8 mouse cellular contexts compared by ENCODE assay signal in genomic region chr10:80115944-80116335, GRCm38 (mm10). TPM values are rescaled to one million over a fixed set of nuclear protein-coding genes. Genes with fewer than 3 reads are reported as not detected.
DNase-seq lines count a peak whose midpoint lies in the region; ATAC-seq and TF ChIP-seq lines count a peak whose summit lies in the region.

No protein-coding gene starts in this region.

- intact Hi-C loops in heart, postnatal 36 days (cut with DNase I): loop anchor here (1.0 to 2.0 kb wide), 4 partner anchors 49 to 155 kb away; partner anchors contain the start of genes Cirbp and Wdr18

- H3K9me3 ChIP-seq in heart, postnatal 0 days (replicated peaks; ENCODE audit: control insufficient read depth, low read length): no peaks in the 10 kb centered on the region
- no peaks in the 10 kb centered on the region for H3K9me3 ChIP-seq in hindbrain, embryonic 13.5 days
- H3K9me3 ChIP-seq in midbrain, embryonic 12.5 days: no peaks in the 10 kb centered on the region

- no peak for TF ChIP-seq POLR2A in bone marrow, adult 2 months (IDR thresholded peaks at IDR 0.05; ENCODE audit: borderline replicate concordance, control insufficient read depth, low read depth, low read length)

- H3K9ac ChIP-seq in heart, postnatal 0 days (replicated peaks; ENCODE audit: low read depth, low read length): peak overlapping the region; percentile 92
- peak overlapping the region; percentile 93 for H3K9ac ChIP-seq in hindbrain, embryonic 13.5 days
- peak overlapping the region; percentile 82 for H3K9ac ChIP-seq in midbrain, embryonic 12.5 days (replicated peaks)

- H3K4me1 ChIP-seq in heart, postnatal 0 days (ENCODE audit: control insufficient read depth, insufficient read depth): peaks cover 31% of the 10 kb centered on the region
- peaks cover 5% of the 10 kb centered on the region for H3K4me1 ChIP-seq in bone marrow, adult 2 months (ENCODE audit: control insufficient read depth, insufficient read depth, low read length)
- peaks cover 45% of the 10 kb centered on the region for H3K4me1 ChIP-seq in hindbrain, embryonic 13.5 days (replicated peaks)
- H3K4me1 ChIP-seq in midbrain, embryonic 12.5 days: peaks cover 33% of the 10 kb centered on the region

- H3K27me3 ChIP-seq in heart, postnatal 0 days (ENCODE audit: control insufficient read depth, insufficient read depth, low read length): no peaks in the 10 kb centered on the region
- no peaks in the 10 kb centered on the region for H3K27me3 ChIP-seq in hindbrain, embryonic 13.5 days
- no peaks in the 10 kb centered on the region for H3K27me3 ChIP-seq in midbrain, embryonic 12.5 days

- TF ChIP-seq CTCF in heart, postnatal 0 days (IDR thresholded peaks at IDR 0.05; ENCODE audit: low read depth): no peak
- TF ChIP-seq CTCF in bone marrow, adult 2 months (IDR thresholded peaks at IDR 0.05; ENCODE audit: control insufficient read depth, insufficient read depth, low read length): no peak

- DNase-seq in heart, postnatal 0 days (ENCODE audit: low spot score): no peak
- no peak for DNase-seq in heart, postnatal 36 days
- no peak for DNase-seq in cerebellum, adult 9-10 months
- no peak for DNase-seq in right cerebral cortex, postnatal 14 days

- H3K36me3 ChIP-seq in heart, postnatal 0 days (replicated peaks; ENCODE audit: control insufficient read depth, insufficient read depth, low read length): peaks cover 3% of the 10 kb centered on the region; the same call in 1 of the 2 replicates
- peaks cover 17% of the 10 kb centered on the region for H3K36me3 ChIP-seq in hindbrain, embryonic 13.5 days
- peaks cover 18% of the 10 kb centered on the region for H3K36me3 ChIP-seq in midbrain, embryonic 12.5 days

- peak overlapping the region; percentile 93 for H3K4me2 ChIP-seq in heart, postnatal 0 days (ENCODE audit: low read depth, low read length)
- H3K4me2 ChIP-seq in hindbrain, embryonic 13.5 days: peak overlapping the region; percentile 96
- H3K4me2 ChIP-seq in midbrain, embryonic 12.5 days (replicated peaks): peak overlapping the region; percentile 98

- peak overlapping the region; percentile 97 for H3K4me3 ChIP-seq in heart, postnatal 0 days (ENCODE audit: low read depth, low read length)
- H3K4me3 ChIP-seq in bone marrow, adult 2 months (replicated peaks; ENCODE audit: control insufficient read depth, low read depth, low read length): peak overlapping the region; percentile 86
- H3K4me3 ChIP-seq in hindbrain, embryonic 13.5 days: peak overlapping the region; percentile 91
- peak overlapping the region; percentile 96 for H3K4me3 ChIP-seq in midbrain, embryonic 12.5 days

- no peak; the same call in 1 of the 2 replicates for TF ChIP-seq EP300 in heart, postnatal 0 days (IDR thresholded peaks at IDR 0.05; ENCODE audit: low read depth)

- no peak for ATAC-seq in heart, postnatal 0 days (ENCODE audit: insufficient read depth, low read depth)
- no peak for ATAC-seq in hindbrain, embryonic 13.5 days (ENCODE audit: low FRiP score)
- no peak for ATAC-seq in midbrain, embryonic 12.5 days (ENCODE audit: low FRiP score, low read depth)
- ATAC-seq in megakaryocyte-erythroid progenitor cell, adult 5-6 weeks (replicated peaks; ENCODE audit: low FRiP score, low TSS enrichment, poor library complexity, severe bottlenecking): no peak

- H3K27ac ChIP-seq in heart, postnatal 0 days (ENCODE audit: low read depth): peak overlapping the region; percentile 90
- peak overlapping the region; percentile 98 for H3K27ac ChIP-seq in bone marrow, adult 2 months (ENCODE audit: control insufficient read depth, insufficient read depth, low read depth, low read length, poor library complexity)
- H3K27ac ChIP-seq in hindbrain, embryonic 13.5 days: peak overlapping the region; percentile 87
- H3K27ac ChIP-seq in midbrain, embryonic 12.5 days (replicated peaks): peak overlapping the region; percentile 67

- under 1% methylated on average over 51 of the region's 63 CpGs for WGBS in heart, postnatal 0 days
- WGBS in bone marrow, adult 2 months: under 1% methylated on average over 63 of the region's 63 CpGs
- under 1% methylated on average over 60 of the region's 63 CpGs for WGBS in hindbrain, embryonic 13.5 days
- WGBS in midbrain, embryonic 12.5 days: under 1% methylated on average over 63 of the region's 63 CpGs

RNA-seq across cellular contexts. Expression of gene Stk11, which starts 0.3 kb away (rescaled TPM):
- 40.3 and 57.4 TPM in 2 replicates for total RNA-seq in heart, postnatal 0 days (2014; rRNA removed; ENCODE audit: low replicate concordance)
- 10.6 and 10.8 TPM in 2 replicates for polyA plus RNA-seq in heart, postnatal 0 days (2015; fragmentation: Nextera tagmentation; extraction: Ambion mirVana)
- total RNA-seq in heart, postnatal 36 days (2021): 100 to 1,000 TPM; 137 to 165 TPM
- polyA plus RNA-seq in bone marrow, adult 2 months (2011; ENCODE audit: insufficient read depth, insufficient read length, low replicate concordance, missing spikeins): 197 and 344 TPM in 2 replicates
- 16.3 and 18.2 TPM in 2 replicates for polyA plus RNA-seq in hindbrain, embryonic 13.5 days (2015; fragmentation: Nextera tagmentation; extraction: Ambion mirVana)
- 16.7 and 20.3 TPM in 2 replicates for polyA plus RNA-seq in midbrain, embryonic 12.5 days (2016; fragmentation: Nextera tagmentation; extraction: Ambion mirVana)
- 152 and 213 TPM in 2 replicates for total RNA-seq in megakaryocyte-erythroid progenitor cell, adult 5-6 weeks (2014; fragmentation: Nextera tagmentation)
- total RNA-seq in megakaryocyte-erythroid progenitor cell, adult 5-6 weeks (2017): 116 and 174 TPM in 2 replicates

RNA-seq across cellular contexts. Expression of gene Sbno2, which starts 10.6 kb away (rescaled TPM):
- 21.1 and 22.0 TPM in 2 replicates for total RNA-seq in heart, postnatal 0 days (2014; rRNA removed; ENCODE audit: low replicate concordance)
- polyA plus RNA-seq in heart, postnatal 0 days (2015; fragmentation: Nextera tagmentation; extraction: Ambion mirVana): 5.9 and 6.3 TPM in 2 replicates
- 10 to 100 TPM; 11.2 to 12.2 TPM for total RNA-seq in heart, postnatal 36 days (2021)
- 37.6 and 83.8 TPM in 2 replicates for polyA plus RNA-seq in bone marrow, adult 2 months (2011; ENCODE audit: insufficient read depth, insufficient read length, low replicate concordance, missing spikeins)
- 13.6 and 14.4 TPM in 2 replicates for polyA plus RNA-seq in hindbrain, embryonic 13.5 days (2015; fragmentation: Nextera tagmentation; extraction: Ambion mirVana)
- 14.7 and 15.7 TPM in 2 replicates for polyA plus RNA-seq in midbrain, embryonic 12.5 days (2016; fragmentation: Nextera tagmentation; extraction: Ambion mirVana)
- total RNA-seq in megakaryocyte-erythroid progenitor cell, adult 5-6 weeks (2014; fragmentation: Nextera tagmentation): 34.4 and 39.7 TPM in 2 replicates
- total RNA-seq in megakaryocyte-erythroid progenitor cell, adult 5-6 weeks (2017): 12.1 and 12.9 TPM in 2 replicates

RNA-seq across cellular contexts. Expression of gene Atp5d, which starts 22.5 kb away (rescaled TPM):
- total RNA-seq in heart, postnatal 0 days (2014; rRNA removed; ENCODE audit: low replicate concordance): 970 and 972 TPM in 2 replicates
- polyA plus RNA-seq in heart, postnatal 0 days (2015; fragmentation: Nextera tagmentation; extraction: Ambion mirVana): 1,858 and 1,876 TPM in 2 replicates
- 1,000 to 10,000 TPM; 1,105 to 1,168 TPM for total RNA-seq in heart, postnatal 36 days (2021)
- 131 and 178 TPM in 2 replicates for polyA plus RNA-seq in bone marrow, adult 2 months (2011; ENCODE audit: insufficient read depth, insufficient read length, low replicate concordance, missing spikeins)
- polyA plus RNA-seq in hindbrain, embryonic 13.5 days (2015; fragmentation: Nextera tagmentation; extraction: Ambion mirVana): 434 and 449 TPM in 2 replicates
- 379 and 384 TPM in 2 replicates for polyA plus RNA-seq in midbrain, embryonic 12.5 days (2016; fragmentation: Nextera tagmentation; extraction: Ambion mirVana)
- 282 and 325 TPM in 2 replicates for total RNA-seq in megakaryocyte-erythroid progenitor cell, adult 5-6 weeks (2014; fragmentation: Nextera tagmentation)
- 29.3 and 49.3 TPM in 2 replicates for total RNA-seq in megakaryocyte-erythroid progenitor cell, adult 5-6 weeks (2017)

RNA-seq across cellular contexts. Expression of gene Cbarp, which starts 24.7 kb away (rescaled TPM):
- 2.8 and 5.9 TPM in 2 replicates for total RNA-seq in heart, postnatal 0 days (2014; rRNA removed; ENCODE audit: low replicate concordance)
- polyA plus RNA-seq in heart, postnatal 0 days (2015; fragmentation: Nextera tagmentation; extraction: Ambion mirVana): 1.0 and 1.1 TPM in 2 replicates
- 1 to 10 TPM; 2.0 to 4.7 TPM for total RNA-seq in heart, postnatal 36 days (2021)
- 3.4 and 3.7 TPM in 2 replicates for polyA plus RNA-seq in bone marrow, adult 2 months (2011; ENCODE audit: insufficient read depth, insufficient read length, low replicate concordance, missing spikeins)
- polyA plus RNA-seq in hindbrain, embryonic 13.5 days (2015; fragmentation: Nextera tagmentation; extraction: Ambion mirVana): 57.4 and 59.2 TPM in 2 replicates
- polyA plus RNA-seq in midbrain, embryonic 12.5 days (2016; fragmentation: Nextera tagmentation; extraction: Ambion mirVana): 19.3 and 20.0 TPM in 2 replicates
- total RNA-seq in megakaryocyte-erythroid progenitor cell, adult 5-6 weeks (2014; fragmentation: Nextera tagmentation): 5.2 and 10.5 TPM in 2 replicates
- 3.7 TPM in 1 of 2 replicates, not detected in the other for total RNA-seq in megakaryocyte-erythroid progenitor cell, adult 5-6 weeks (2017)

RNA-seq across cellular contexts. Expression of gene Midn, which starts 32.1 kb away (rescaled TPM):
- 100 and 122 TPM in 2 replicates for total RNA-seq in heart, postnatal 0 days (2014; rRNA removed; ENCODE audit: low replicate concordance)
- 12.4 and 15.8 TPM in 2 replicates for polyA plus RNA-seq in heart, postnatal 0 days (2015; fragmentation: Nextera tagmentation; extraction: Ambion mirVana)
- total RNA-seq in heart, postnatal 36 days (2021): 100 to 1,000 TPM in 1 of 2 experiments, 10 to 100 TPM in 1; 99.9 to 117 TPM
- 36.0 and 53.2 TPM in 2 replicates for polyA plus RNA-seq in bone marrow, adult 2 months (2011; ENCODE audit: insufficient read depth, insufficient read length, low replicate concordance, missing spikeins)
- 32.4 and 34.7 TPM in 2 replicates for polyA plus RNA-seq in hindbrain, embryonic 13.5 days (2015; fragmentation: Nextera tagmentation; extraction: Ambion mirVana)
- polyA plus RNA-seq in midbrain, embryonic 12.5 days (2016; fragmentation: Nextera tagmentation; extraction: Ambion mirVana): 41.7 and 46.4 TPM in 2 replicates
- total RNA-seq in megakaryocyte-erythroid progenitor cell, adult 5-6 weeks (2014; fragmentation: Nextera tagmentation): 30.9 and 34.0 TPM in 2 replicates
- 9.4 and 10.5 TPM in 2 replicates for total RNA-seq in megakaryocyte-erythroid progenitor cell, adult 5-6 weeks (2017)
